Comparison of ENCODE assay signal across 8 mouse cellular contexts in the genomic region with DNA sequence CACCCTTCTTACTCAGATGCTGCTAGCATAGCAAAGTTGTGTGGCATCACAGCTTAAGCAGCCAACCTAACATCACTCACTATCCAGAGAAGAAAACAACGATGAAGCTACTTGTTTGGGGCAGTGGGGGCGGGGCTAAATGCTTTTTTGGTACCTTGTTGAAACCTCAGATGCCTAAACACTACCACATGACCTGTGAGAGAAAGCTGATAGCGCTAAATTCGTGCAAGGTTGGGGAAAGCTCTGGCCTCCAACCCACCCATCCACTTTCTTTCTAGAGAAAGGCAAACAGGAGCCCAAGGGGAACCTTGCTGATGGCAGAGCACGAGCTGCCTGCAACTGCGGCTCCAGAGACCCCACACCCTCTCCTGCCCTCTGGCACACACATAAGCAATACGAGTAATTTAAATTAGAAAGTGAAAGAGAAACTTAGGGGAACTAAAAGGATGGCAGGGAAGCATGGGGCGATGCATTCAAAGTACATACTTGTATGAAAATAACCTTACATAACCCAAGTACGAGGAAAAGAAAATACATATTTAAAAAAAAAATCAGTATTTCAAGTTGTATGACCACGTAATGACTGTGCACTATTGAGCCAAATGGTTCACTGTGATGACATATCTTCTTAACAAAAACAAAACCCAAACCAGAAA. TPM values are rescaled to one million over a fixed set of nuclear protein-coding genes. Genes with fewer than 3 reads are reported as not detected.
DNase-seq lines count a peak whose midpoint lies in the region; ATAC-seq and TF ChIP-seq lines count a peak whose summit lies in the region.

No protein-coding gene starts in this region.

- no peak for TF ChIP-seq EP300 in liver, postnatal 0 days (IDR thresholded peaks at IDR 0.05; ENCODE audit: low read depth)

- no peaks in the 10 kb centered on the region for H3K9me3 ChIP-seq in liver, postnatal 0 days (ENCODE audit: low read length)
- no peaks in the 10 kb centered on the region for H3K9me3 ChIP-seq in stomach, embryonic 15.5 days

- H3K9ac ChIP-seq in liver, postnatal 0 days (replicated peaks) = peak overlapping the region; percentile 53
- no peak overlapping the region for H3K9ac ChIP-seq in stomach, embryonic 15.5 days

- peak overlapping the region; percentile 75 for H3K4me3 ChIP-seq in gastrocnemius, adult 2 months
- peak overlapping the region; percentile 46 for H3K4me3 ChIP-seq in liver, postnatal 0 days (ENCODE audit: low read depth, low read length)
- H3K4me3 ChIP-seq in stomach, embryonic 15.5 days (replicated peaks) = no peak overlapping the region

- peaks cover 16% of the 10 kb centered on the region; the same call in 1 of the 2 replicates for H3K4me1 ChIP-seq in liver, postnatal 0 days (ENCODE audit: insufficient read depth)
- peaks cover 21% of the 10 kb centered on the region; the same call in 1 of the 2 replicates for H3K4me1 ChIP-seq in stomach, embryonic 15.5 days

- no peaks in the 10 kb centered on the region for H3K36me3 ChIP-seq in liver, postnatal 0 days (replicated peaks; ENCODE audit: insufficient read depth, low read length)
- H3K36me3 ChIP-seq in stomach, embryonic 15.5 days = peaks cover 4% of the 10 kb centered on the region; the same call in 1 of the 2 replicates

- intact Hi-C loops in gastrocnemius, adult 2 months (cut with DNase I) = no loop called here
- intact Hi-C loops in gastrocnemius, postnatal 14 days (cut with DNase I; ENCODE audit: low total_unique reads) = no loop called here

- H3K27ac ChIP-seq in gastrocnemius, adult 2 months = peak overlapping the region; percentile 89
- 0 out of 2 replicates have a peak overlapping the region, but pooled peaks have one; percentile 55 for H3K27ac ChIP-seq in liver, postnatal 0 days (ENCODE audit: low read depth)
- H3K27ac ChIP-seq in stomach, embryonic 15.5 days = no peak overlapping the region

- 22% methylated on average over 10 of the region's 10 CpGs for WGBS in liver, postnatal 0 days (ENCODE audit: insufficient replicate concordance)
- WGBS in stomach, embryonic 15.5 days = 44% methylated on average over 10 of the region's 10 CpGs

- ATAC-seq in CD4-positive, CD25-positive, alpha-beta regulatory T cell, adult 4 months = peak; percentile 83
- 0 out of 2 replicates have a peak, but pooled peaks have one; percentile 17 for ATAC-seq in liver, postnatal 0 days
- no peak for ATAC-seq in stomach, embryonic 15.5 days (ENCODE audit: insufficient read depth, low FRiP score, low read depth)

- no peaks in the 10 kb centered on the region for H3K27me3 ChIP-seq in liver, postnatal 0 days (ENCODE audit: insufficient read depth, low read length)
- no peaks in the 10 kb centered on the region for H3K27me3 ChIP-seq in stomach, embryonic 15.5 days (replicated peaks)

- H3K4me2 ChIP-seq in liver, postnatal 0 days (ENCODE audit: low read depth, low read length) = peak overlapping the region; percentile 71
- peak overlapping the region; percentile 24 for H3K4me2 ChIP-seq in stomach, embryonic 15.5 days

- peak; percentile 66 for DNase-seq in gastrocnemius, adult 2 months
- DNase-seq in gastrocnemius, postnatal 4 days (ENCODE audit: low spot score in 2 of 2) = no peak
- peak; percentile 21 for DNase-seq in gastrocnemius, postnatal 14 days
- DNase-seq in liver, postnatal 0 days = peak; percentile 19
- DNase-seq in c-Kit-positive CD71-positive TER-119-positive erythroid progenitor cells, embryonic 14.5 days (ENCODE audit: low spot score) = no peak
- DNase-seq in layer of hippocampus, postnatal 25 days (ENCODE audit: extremely low spot score in 1 of 2, low spot score in 1 of 2) = no peak

- no peak for TF ChIP-seq CTCF in gastrocnemius, adult 2 months (IDR thresholded peaks at IDR 0.05)
- TF ChIP-seq CTCF in liver, postnatal 0 days (IDR thresholded peaks at IDR 0.05; ENCODE audit: low read depth) = no peak

RNA-seq across cellular contexts. Expression of gene Setd7, which starts 7.7 kb away (rescaled TPM):
- 100 to 1,000 TPM; 148 to 167 TPM for total RNA-seq in gastrocnemius, adult 2 months (2021)
- total RNA-seq in gastrocnemius, postnatal 4 days (2021) = 10 to 100 TPM; 74.5 to 82.5 TPM
- polyA plus RNA-seq in CD4-positive, CD25-positive, alpha-beta regulatory T cell, adult 4 months (2017; shearing (Covaris generic)) = 10 to 100 TPM in 1 of 2 experiments, 1 to 10 TPM in 1; 9.6 to 10.3 TPM
- 100 to 1,000 TPM; 113 to 116 TPM for total RNA-seq in gastrocnemius, postnatal 14 days (2021)
- polyA plus RNA-seq in liver, postnatal 0 days (2015; fragmentation: Nextera tagmentation; extraction: Ambion mirVana) = 0.45 and 0.48 TPM in 2 replicates
- 3.6 and 5.0 TPM in 2 replicates for polyA plus RNA-seq in stomach, embryonic 15.5 days (2015; fragmentation: Nextera tagmentation; extraction: Ambion mirVana)
- total RNA-seq in layer of hippocampus, postnatal 25 days (2021) = 100 to 1,000 TPM; 126 to 139 TPM

Comparison
In these comparisons a context has a peak if more than half of its experiments do, and no peak if none do; other contexts are left out.
1. DNase-seq: peak in gastrocnemius, adult 2 months (single experiment), gastrocnemius, postnatal 14 days (single experiment) and liver, postnatal 0 days (single experiment); none in gastrocnemius, postnatal 4 days (0 of 2), c-Kit-positive CD71-positive TER-119-positive erythroid progenitor cells, embryonic 14.5 days (single experiment) and layer of hippocampus, postnatal 25 days (0 of 2).